Mouse (Mus musculus) heart, adult 10 weeks (tissue): ENCODE measurements around the gene Zrsr1. TPM values are rescaled to one million over a fixed set of nuclear protein-coding genes. Genes with fewer than 3 reads are reported as not detected.

Experiments used
- polyA plus RNA-seq: library from polyadenylated mRNA; stranded (reverse); fragments of 350-450 nt; fragmentation: Illumina TruSeq; extraction: RNeasy Lipid Tissue Mini Kit (QIAGEN cat#74804); gene quantifications from one replicate; pipeline ENCODE4 v1.2.3, GENCODE M21; 2014; ENCODE audit warnings: low read depth, low replicate concordance

Gene Zrsr1
- 29.6 TPM for polyA plus RNA-seq

DNA sequence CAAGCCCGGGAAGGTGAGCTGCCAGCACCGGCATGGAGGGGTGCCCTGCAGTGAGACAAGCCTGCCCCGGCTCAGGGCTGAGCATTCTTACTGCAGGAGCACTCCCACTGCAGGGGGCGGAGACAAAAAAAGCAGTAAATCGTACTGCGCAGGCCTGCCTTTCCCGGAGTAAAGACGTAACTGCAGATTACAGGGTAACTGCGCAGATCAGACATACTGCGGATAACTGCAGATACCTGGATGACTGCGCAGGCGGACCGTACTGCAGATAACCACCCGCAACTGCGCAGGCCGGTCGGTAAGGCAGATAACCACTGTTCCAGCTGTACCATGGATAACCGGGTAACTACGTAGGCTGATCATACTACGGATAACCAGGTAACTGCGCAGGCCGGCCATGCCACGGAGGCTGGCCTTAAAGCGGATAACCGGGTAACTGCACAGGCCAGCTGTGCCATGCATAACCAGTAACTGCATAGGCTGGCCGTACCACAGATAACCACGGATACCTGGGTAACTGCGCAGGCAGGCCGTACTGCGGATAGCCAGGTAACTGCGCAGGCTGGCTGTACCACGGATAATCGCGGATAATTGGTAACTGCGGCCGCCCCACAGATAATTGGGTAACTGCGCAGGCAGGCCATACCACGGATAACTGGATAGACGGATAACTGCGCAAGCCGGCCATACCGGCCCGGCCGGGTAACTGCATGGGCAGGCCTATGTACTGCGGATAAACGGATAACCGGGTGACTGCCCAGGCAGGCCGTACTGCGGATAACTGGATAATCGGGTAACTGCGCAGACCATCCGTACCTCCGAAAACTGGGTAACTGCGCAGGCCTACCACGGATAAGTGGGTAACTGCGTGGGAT lies at the start of gene Zrsr1:
Zrsr1 (plus strand) TSS at position 171 of the 875 bp plus-strand sequence.

GRCm38 (mm10) chr11:22981984-22982757 lies 10.4 kb downstream of the Zrsr1 start, which contains the start of the genes Gm28048 and Commd1:
TSS of gene Gm28048 (minus strand) at chr11:22982090.
TSS of gene Commd1 (minus strand) at chr11:22982382.

GRCm38 (mm10) chr11:22990393-22991126 lies 18.8 kb downstream of the Zrsr1 start, which contains the start of gene Cct4:
TSS of gene Cct4 (plus strand) at chr11:22990519.

GRCm38 (mm10) chr11:23007481-23008180 lies 35.8 kb downstream of the Zrsr1 start, which contains the start of gene Fam161a:
TSS of gene Fam161a (plus strand) at chr11:23007531.

Other genes with a start within 250 kb of the Zrsr1 start
- 3.6 TPM for gene B3gnt2, start 111.0 kb upstream of the Zrsr1 start, polyA plus RNA-seq
- gene Gm28048, start 10.1 kb downstream of the Zrsr1 start, polyA plus RNA-seq = 14.3 TPM
- 170 TPM for gene Commd1, start 10.4 kb downstream of the Zrsr1 start, polyA plus RNA-seq
- 137 TPM for gene Cct4, start 18.5 kb downstream of the Zrsr1 start, polyA plus RNA-seq
- 2.3 TPM for gene Fam161a, start 35.5 kb downstream of the Zrsr1 start, polyA plus RNA-seq